Mouse (Mus musculus) common myeloid progenitor, adult 5-6 weeks (primary cell): Measurements from ENCODE around the gene Dlg2. TPM values are rescaled to one million over a fixed set of nuclear protein-coding genes. Genes with fewer than 3 reads are reported as not detected.
A peak's percentile ranks its signal among the peaks of the same experiment; 100 is the strongest.

Experiments
- ATAC-seq: replicated peaks from 2 replicates; pipeline ENCODE4 v1.8.0; 2016; ENCODE audit warnings: low read depth, mild to moderate bottlenecking, moderate TSS enrichment, inconsistent platforms; ENCODE audit not compliant: poor library complexity, severe bottlenecking
- total RNA-seq: library from RNA; stranded (forward); fragments of 200-1000, 187-1606 nt; gene quantifications from 2 replicates; pipeline ENCODE4 v1.2.3, GENCODE M21; 2017

Dlg2 gene
- total RNA-seq, 1 experiment from 2014 or later, result 1.6 TPM

DNA sequence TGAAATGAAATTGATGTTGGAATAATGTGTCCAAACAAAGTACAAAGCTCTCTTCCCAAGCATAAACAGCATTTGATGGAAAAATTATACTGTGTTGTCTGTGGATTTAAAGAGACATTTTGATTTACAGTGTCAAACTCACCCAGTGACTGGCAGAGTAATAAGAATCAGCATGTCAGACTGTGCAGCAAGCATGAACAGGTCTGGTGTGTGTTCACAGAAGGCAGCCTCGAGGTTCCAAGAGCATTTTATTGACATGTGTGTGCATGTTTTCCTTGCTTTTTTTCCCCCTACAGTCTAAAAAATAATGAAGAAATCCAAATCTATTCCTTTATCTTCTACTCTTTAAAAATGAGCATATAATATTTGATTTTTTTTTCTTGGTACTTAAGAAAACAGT is 1924.1 kb downstream of the Dlg2 start:
- ATAC-seq, result no peak

DNA sequence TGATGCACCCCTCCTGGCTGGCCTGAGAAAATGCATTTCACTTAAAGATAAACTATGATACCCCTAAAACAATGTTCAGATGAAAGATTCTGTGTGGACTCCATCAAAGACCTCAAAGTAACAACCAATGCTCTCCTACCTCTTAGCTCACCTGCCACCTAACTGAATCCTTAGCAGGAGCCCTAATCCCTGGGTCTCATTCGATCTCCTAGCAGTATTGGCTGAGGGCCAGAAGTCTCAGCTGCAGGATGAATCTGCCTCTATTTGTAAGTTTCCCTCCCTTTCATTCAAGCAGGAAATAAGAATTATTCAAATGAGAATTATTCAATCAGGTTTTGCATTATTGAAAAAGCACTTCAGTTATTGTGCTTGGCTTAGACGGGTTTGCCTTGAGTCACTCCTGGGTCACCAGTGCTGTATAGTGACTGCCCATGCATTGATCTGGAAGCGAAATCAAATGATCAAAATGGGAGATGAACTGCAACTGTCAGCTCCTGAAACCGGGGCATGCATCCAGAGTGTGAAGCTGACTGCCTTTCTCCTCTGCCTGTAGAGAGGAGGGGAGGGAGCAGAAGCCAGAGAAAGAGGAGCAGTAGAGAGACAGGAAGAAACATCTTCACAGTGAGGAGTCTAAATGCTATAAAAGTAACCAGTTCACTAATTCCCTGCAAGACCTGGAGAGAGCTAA is 1924.7 kb downstream of the Dlg2 start:
- ATAC-seq, result no peak

DNA sequence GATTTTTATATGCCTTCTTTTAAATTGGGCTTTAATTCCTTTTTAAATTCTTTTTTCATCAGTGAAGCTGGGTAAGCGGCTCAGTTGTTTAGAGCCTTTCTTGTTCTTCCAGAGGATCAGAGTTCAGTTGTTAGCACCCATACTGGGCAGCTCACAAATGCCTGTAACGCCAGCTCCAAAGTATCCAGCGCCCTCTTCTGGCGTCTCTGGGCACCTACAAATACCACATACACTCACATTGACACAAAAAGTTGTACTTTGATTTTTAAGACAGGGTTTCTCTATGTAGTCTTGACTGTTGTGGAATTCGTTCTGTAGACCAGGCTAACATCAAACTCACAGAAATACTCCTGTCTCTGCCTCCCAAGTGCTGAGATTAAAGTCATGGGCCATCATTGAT is 1932.0 kb downstream of the Dlg2 start:
- ATAC-seq, result no peak

DNA sequence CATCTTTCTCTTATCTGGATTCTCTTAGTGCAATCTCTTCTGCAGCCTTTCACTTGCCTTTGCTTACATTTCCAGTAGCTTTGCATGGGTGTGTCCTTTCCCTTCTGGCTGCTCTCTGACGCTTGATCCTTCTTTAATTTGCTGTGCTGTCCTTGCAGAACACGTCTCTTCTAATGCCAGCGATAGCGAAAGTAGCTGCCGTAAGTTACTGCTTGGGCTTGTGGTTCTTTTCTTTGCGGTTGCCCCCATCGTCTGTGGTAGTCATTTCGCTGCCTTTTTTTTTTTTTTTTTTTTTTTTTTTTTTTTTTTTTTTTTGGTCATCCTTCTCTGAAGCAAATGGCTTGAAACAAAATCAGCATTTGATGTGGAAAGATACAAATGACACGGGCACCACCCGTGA is 1944.0 kb downstream of the Dlg2 start:
- ATAC-seq, result peak; percentile 92

DNA sequence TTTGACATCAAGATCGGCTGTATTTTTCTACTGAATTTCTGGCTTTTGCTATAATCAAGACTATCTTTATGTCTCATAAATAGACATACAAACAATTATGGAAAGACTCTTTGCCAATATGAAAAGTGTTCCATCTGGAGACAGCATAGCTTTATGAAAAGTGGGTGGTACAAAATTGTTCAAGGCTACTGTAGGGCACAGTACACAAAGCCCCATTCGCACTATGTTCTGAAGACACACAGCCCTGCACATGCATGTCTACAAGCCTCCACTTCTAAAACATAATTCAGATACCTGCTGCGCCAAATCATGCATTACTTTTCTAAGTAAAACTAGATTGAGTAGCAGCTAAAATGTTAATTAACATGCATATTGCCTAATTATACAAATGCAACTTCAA is 1946.5 kb downstream of the Dlg2 start:
- ATAC-seq, result no peak

DNA sequence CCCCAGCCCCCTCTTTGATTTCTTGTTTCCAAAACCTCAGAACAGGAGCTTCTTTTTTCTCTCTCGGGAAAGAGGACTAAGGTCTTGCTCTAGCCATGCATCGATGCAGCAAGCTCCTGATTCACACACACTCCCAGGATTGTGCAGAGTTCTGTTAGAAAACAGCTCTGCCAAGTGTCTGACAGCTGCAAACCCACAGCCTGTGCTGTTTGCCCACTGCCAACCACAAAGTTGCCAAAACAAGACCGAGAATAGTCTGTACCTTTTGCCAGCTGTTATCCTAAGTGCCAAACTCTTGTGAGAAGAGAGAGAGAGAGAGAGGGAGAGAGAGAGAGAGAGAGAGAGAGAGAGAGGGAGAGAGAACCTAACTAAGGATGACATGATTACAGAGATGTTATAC is 1948.2 kb downstream of the Dlg2 start:
- ATAC-seq, result peak; percentile 11; the same call in 1 of the 2 replicates

DNA sequence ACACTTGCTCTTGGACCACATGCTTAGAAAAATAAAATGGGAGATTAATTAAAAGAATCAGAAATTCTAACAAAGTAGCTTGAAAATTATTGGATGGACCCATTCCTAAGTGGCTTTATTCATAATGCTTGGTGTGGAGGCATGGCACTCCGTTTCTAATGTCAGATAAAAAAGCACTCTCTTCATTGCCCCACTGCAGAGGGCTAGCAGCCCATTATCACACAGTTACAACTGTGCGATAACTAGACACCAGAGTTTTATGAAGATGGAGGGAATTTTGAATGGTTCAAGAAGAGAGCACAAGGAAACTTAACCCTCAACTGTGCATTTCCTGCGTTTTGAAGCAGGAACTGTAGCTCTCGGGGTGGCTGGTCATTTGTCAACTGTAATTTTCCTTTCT is 1950.8 kb downstream of the Dlg2 start:
- ATAC-seq, result no peak

DNA sequence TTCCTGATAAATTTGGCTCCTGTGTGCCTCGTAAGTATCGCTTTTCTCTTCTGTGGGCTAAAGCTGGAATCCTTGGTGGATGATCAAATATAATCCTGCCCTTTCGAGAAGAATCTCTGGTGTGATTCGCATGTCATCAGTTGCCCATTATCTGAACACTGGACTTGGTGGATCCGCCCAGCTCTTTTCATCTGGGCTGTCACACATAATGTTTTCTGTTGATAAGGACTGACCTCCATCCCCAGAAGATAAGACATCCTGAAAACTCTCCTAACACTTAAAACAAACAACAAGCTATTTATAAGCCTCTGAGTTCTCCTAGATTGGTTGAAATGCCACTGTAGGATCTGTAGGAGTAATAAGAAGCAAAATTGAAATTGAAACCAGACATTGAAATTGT is 1952.2 kb downstream of the Dlg2 start:
- no peak for ATAC-seq

DNA sequence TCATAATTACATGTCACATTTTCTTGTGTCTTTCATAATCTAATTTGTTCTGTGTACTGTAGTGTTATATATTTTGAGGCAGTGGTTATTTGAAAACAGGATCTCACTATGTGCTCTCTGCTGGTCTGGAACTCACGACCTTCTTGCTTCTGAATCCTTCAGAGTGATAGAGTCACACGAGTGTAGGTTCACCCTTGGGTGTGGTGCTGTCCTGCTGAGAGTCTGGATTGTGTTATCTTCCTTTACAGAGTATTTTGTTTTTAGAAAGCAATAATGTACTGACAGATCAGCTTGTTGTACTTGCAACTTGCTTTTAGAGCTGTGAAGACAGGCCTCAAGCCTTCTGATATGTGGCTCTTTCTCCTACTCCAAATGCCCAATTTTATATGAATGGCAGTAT is 1953.8 kb downstream of the Dlg2 start:
- ATAC-seq, result no peak

DNA sequence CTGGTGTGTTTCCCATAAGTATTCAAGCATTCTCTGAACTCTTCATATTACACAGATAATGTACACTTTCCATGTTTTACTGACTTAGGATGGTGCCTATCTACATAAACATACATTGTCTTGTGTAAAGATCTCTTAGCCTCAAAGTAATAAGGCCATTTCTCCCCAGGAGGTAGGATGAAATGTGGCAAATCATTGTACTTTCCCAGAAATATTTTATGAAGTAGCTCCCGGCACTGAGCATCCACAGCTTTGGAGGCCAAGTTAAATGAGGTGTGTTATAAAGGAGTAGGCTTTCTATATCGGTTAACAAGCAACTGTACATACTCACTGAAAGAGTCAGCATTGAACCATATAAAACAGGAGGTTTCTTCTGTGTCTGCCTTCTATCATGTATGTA is 1960.7 kb downstream of the Dlg2 start:
- ATAC-seq, result no peak

DNA sequence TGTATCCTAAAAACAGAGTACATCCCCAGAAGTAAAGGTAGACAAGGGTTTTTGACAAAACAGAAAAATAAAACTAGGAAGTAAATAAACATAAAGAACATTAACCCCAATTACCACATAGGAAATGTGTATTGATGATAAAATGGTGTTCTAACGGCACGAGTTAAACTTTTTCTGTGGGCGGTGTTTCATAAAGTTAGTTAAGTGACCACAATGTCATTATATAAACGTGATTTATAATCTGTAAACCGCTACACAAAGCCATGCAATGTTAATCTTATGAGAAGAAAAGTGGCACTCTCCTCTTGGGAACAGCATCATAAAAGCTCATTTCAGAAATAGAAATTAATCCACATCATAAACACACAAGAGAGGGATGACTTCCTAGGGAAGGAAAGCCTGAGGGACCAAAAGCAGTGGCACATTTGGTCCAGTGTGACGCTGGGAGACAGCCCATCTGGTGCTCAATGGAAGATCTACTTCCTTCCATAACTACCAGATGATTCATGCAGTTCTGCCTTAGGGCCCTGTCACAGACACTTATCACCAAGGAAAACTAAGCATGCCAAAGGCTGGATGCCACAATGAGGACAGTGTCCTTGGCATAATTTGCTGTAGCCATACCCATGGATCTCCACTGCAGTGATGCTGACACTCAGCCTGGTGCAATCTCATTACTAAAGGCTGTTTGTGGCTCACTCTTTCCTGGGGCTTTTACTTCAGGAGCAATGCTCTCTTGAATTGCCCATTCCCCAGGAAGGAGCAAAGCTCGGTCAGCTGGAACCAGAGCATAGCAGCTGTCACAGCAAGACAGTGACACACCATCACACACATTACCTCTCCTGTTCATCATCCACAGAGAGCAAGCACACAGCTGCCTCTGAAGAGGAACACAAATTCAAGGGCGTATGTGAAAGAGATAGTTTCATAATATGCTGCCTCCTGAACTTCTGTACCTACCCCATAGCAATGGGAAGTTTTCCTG is 1963.3 kb downstream of the Dlg2 start:
- ATAC-seq, result peak; percentile 34

DNA sequence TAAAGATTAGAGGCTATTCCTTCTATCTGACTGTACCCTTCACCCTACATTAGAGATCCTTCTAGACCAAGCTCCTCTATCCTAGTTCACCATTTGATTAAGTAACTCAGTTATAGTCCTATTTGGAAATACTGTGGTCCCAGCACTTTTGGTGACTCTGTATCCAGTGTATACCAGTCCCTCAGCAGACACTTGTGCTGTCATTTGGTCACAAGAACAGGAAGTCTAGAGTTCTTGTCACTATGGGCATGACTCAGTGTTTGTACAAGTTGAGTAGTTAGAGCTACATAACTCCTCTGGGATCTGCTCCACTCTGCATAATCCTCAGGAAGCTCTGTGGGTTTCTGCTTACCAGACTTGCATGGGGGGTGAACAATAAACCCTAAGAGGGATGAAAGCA is 1965.1 kb downstream of the Dlg2 start:
- ATAC-seq, result peak; percentile 74

DNA sequence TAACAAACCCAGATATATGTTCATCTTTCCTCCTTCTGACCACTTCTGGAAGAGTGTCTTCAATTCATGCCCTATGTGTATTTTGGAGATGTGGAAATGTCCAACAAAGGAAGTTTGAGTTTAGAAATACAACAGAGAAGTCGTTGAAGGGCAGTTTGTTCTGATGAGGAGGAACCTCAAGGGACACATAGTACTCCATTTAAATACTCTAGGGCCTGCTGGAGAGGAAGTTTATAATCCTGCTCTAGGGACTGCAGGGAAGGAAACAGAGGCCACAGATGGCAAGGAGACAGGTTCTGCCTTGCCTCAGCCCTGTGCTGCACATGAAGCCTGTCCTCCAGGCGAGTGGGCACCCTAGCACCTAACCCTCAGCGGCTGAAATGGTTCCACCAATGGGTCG is 1965.6 kb downstream of the Dlg2 start:
- peak; percentile 26 for ATAC-seq

DNA sequence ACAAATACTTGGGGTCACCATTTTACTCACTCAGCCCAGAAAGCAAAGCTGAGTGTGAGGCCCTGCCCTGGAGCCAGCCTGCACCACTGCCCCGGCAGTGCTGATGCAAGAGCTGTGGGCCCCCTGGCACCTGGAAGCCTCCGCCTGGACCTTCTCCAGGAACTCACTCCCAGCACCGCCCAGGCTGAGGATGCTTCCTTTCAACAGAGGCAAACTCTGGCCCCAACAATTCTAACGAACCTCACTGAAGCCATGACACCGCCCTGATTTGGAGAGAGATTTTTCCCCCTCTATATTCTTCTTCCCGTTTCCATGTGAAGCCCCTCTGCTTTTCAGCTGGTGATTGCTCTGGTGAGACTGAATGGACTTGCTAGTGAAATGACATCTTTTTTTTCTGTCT is 1971.5 kb downstream of the Dlg2 start:
- no peak for ATAC-seq

DNA sequence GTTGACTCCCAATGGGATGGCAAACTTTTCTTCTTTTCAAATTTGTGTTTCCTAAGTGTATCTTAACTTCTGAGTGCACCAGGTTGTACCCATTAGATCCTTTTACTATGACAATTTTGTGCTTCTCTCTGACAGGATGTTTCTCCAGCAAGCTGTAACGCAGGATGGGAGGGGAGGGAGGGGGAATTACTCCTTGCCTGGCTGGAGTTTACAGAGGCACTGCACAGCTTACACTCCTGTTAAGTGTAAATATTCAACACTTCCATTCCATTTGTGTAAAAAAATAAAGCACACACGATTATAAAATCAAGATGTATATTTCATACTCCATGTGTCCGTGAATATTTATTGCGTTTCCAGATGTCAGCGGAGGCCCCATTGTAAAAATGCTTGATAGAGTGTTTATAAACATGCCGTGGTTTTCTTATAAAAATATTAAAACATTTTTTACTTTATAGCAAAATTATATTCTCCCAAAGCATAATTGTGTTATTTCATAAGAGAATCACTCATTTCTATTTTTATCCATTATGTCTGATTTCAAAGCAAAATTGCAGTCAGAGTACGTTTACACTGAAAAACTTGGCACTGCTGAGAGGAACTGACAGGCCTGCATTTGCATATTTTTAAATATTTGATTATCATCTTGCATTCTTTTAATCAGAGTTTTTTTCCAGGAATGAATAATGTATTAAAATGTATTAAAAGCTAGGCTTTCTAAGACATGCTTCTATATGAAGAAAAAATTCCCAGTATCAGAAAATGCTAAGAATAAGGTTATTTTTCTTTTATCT is 1972.5 kb downstream of the Dlg2 start:
- ATAC-seq, result no peak

DNA sequence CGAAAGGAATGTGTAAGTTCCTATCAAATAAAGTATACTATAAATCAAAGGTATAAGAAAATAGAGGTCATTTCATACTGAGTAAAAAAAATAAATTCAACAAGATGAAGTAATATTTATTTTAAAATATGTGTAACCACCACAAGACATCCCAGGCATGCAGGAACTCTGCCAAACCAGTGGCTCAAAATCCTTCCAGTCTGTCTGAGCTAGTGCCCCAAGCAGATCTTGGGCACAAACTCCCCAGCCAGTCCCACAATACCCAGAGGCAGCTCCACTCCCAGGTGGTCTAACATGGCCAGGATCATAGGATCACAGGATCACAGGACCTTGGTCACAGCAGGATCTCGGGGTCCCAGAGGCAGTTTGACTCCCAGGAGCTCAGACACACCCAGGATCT is 1977.7 kb downstream of the Dlg2 start:
- no peak for ATAC-seq

DNA sequence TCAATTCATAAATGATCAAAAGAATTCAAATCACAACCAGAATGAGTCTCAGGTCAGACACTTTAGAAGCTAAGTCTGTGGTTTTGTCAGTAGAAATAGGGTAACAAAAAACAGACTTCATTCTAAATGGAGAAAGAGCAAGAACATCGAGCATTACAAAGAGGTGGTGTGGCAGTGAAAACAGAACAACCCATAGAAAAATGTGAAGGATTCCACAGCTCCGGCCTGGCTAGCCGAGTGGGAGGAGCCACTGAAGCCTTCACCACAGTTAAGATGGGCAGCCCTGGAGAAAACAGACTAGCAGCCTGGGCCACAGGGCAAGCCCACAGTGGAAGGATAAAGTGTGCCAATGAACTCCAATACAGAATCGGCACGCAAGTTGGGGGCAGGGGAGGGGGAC is 1979.5 kb downstream of the Dlg2 start:
- no peak for ATAC-seq

DNA sequence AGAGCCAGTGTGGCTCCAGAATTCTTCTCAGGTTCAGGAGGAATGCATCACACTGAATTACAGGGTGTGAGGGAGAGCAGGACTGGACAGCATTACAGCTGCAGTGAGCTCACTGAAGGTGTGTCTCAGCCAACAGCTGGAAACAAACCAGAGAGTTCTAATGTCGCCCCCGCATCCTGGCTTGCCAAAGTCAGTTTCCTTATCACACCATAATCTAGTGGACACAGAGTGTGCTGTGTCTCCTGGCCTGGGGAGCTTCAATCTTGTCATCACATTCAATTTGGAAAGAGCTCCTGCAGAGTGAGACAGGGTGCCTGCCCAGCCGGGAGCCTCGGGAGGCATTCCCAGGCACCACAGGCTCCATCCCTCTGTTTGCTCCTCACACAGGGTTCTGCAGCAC is 1981.3 kb downstream of the Dlg2 start:
- ATAC-seq, result no peak

DNA sequence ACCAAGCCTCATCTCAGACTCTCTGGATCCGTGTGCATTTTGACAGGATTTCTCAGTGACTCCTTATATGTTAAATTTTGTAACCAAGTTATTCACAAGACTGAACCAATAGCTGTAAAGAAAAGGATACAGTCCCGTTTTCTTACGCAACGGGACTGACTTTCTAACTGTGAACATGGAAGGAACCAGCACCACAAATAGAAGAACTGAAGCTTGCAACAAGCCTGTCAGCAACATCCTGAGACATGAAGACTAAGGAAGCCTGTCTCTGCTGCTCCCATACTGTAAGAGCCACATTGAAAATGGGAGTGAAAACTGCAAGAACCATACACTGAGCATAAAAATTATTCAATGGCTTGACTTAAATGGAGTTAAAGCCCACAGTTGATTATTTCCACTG is 1981.8 kb downstream of the Dlg2 start:
- peak; percentile 64 for ATAC-seq

DNA sequence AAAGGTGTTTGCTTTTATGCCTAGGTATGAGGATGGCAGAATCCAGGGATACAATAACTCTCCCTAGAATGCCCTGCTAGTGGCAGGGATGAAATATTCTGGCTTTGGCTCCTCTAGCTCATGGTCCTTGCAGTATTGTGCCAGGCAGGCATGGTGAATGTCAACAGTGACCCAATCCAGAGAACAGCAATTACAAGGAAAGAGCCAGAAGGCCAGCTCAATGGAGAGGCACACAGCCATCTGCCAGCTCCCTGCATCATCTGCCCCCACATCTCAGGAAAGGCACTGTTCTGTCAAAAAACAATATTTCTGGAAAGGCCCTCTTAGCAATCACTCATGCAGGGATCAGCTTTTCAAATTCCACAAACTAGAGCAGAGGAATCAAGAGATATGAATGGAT is 1984.1 kb downstream of the Dlg2 start:
- no peak for ATAC-seq

DNA sequence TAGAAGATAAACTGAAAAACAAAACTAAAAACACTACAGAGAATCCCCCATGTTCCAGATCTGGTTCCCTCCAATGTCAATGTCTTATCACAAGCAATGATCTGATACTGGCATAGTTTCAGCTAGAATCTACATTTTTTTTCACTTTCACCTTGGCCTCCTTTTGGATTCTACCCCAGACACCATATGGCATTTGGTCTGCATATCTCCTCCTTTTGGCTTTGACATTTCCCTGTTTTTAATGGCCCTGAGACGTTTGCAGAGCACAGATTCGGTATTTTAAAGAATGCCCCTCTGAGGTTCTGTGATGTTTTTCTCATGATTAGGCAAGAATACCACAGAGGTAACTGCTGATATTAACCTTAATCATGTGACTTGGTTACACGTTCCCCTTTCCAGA is 1984.8 kb downstream of the Dlg2 start:
- no peak for ATAC-seq
